ENCODE assay signal across 8 mouse cellular contexts in the genomic region with DNA sequence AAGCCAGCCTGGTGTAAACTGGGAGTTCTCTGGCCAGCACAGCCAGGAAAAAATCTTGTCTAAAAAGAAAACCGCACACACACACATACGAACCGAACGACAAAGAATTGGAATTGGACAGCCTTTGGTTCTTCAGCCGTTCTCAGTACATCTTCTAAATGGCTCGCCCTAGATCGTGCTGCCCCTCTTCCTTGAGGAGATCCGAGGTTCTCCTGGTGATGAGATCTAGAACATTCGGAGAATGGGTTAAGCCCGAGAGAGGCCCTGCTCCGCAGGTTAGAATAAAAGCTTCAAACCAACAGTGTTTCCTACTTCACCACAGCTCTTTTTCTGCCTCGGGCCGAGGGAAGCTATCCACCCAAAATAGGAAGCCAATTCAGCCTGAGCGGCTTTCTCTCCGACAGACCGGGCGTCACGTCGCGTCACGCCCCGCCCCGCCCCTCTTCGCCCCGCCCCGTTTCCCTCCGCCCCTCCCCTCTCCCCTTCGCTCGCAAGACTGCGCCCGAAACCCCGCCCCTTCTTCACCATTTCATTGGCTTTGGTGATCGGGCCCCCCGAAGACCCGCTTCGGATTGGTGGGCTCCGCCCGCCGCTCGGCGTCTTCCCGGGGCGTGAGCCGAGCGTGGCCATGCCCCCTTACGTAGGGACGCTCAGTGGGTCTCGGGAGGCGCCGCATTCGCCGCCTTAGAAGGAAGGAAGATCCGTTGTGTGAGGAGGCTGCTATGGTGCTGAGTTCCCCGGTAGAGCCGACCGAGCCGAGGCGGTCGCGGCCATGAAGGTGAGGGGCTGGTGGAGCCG. TPM values are rescaled to one million over a fixed set of nuclear protein-coding genes. Genes with fewer than 3 reads are reported as not detected.
A peak's percentile ranks its signal among the peaks of the same experiment; 100 is the strongest.
DNase-seq lines count a peak whose midpoint lies in the region; ATAC-seq and TF ChIP-seq lines count a peak whose summit lies in the region.

A gene (plus strand): TSS at position 528 of the 798 bp plus-strand sequence.

- no peaks in the 10 kb centered on the region for H3K9me3 ChIP-seq in ES-E14 (ENCODE audit: control insufficient read depth, insufficient read depth, low read depth, low read length)
- no peaks in the 10 kb centered on the region for H3K9me3 ChIP-seq in forebrain, embryonic 15.5 days

- H3K4me3 ChIP-seq in ES-E14 (ENCODE audit: insufficient read depth in 1 of 2, low read depth in 1 of 2, low read length in 2 of 2, poor library complexity in 1 of 2, severe bottlenecking in 1 of 2), result peak within 1 kb of the TSS; percentile 83 to 84
- peak within 1 kb of the TSS; percentile 99 for H3K4me3 ChIP-seq in forebrain, embryonic 15.5 days
- H3K4me3 ChIP-seq in lung, adult 2 months (replicated peaks; ENCODE audit: extremely low read depth, low read depth, low read length), result peak within 1 kb of the TSS; percentile 84

- H3K4me1 ChIP-seq in ES-E14 (ENCODE audit: control insufficient read depth in 2 of 2, insufficient read depth in 2 of 2, low read length in 2 of 2, poor library complexity in 1 of 2), result peaks cover 3 to 4% of the 10 kb centered on the region in 2 experiments; a peak in 2 of 4 replicates
- H3K4me1 ChIP-seq in forebrain, embryonic 15.5 days, result peaks cover 25% of the 10 kb centered on the region
- H3K4me1 ChIP-seq in lung, adult 2 months (ENCODE audit: control insufficient read depth, insufficient read depth, low read length), result peaks cover 8% of the 10 kb centered on the region; the same call in 1 of the 2 replicates

- TF ChIP-seq POLR2A in lung, adult 2 months (IDR thresholded peaks at IDR 0.05; ENCODE audit: borderline replicate concordance, extremely low read depth, low read depth, low read length), result peak; percentile 98

- H3K4me2 ChIP-seq in forebrain, embryonic 15.5 days (replicated peaks), result peak within 1 kb of the TSS; percentile 97

- 1% methylated on average over 59 of the region's 61 CpGs for WGBS in forebrain, embryonic 15.5 days
- WGBS in lung, adult 2 months, result under 1% methylated on average over 60 of the region's 61 CpGs

- intact Hi-C loops in heart, postnatal 25 days (cut with DNase I), result loop anchor here (2.0 kb wide), 1 partner anchor 27 kb away; no protein-coding TSS in a partner anchor

- H3K27ac ChIP-seq in ES-E14 (ENCODE audit: insufficient read depth, low read depth, low read length, poor library complexity, severe bottlenecking), result peak within 1 kb of the TSS; percentile 77
- peak within 1 kb of the TSS; percentile 95 for H3K27ac ChIP-seq in forebrain, embryonic 15.5 days (replicated peaks)

- H3K9ac ChIP-seq in ES-E14 (ENCODE audit: insufficient read depth, low read depth, low read length, poor library complexity, severe bottlenecking), result peak within 1 kb of the TSS; percentile 89
- peak within 1 kb of the TSS; percentile 98 for H3K9ac ChIP-seq in forebrain, embryonic 15.5 days (replicated peaks)

- no peak for TF ChIP-seq CTCF in lung, adult 2 months (IDR thresholded peaks at IDR 0.05; ENCODE audit: insufficient read depth, low read length)

- ATAC-seq in forebrain, embryonic 15.5 days (replicated peaks), result peak; percentile 100
- ATAC-seq in neutrophil, adult 5-6 weeks (ENCODE audit: extremely low read depth, insufficient number of reproducible peaks, low FRiP score, poor library complexity, severe bottlenecking), result peak; percentile 93

- H3K27me3 ChIP-seq in forebrain, embryonic 15.5 days, result no peaks in the 10 kb centered on the region

- no peaks in the 10 kb centered on the region for H3K36me3 ChIP-seq in ES-E14 (ENCODE audit: control insufficient read depth, insufficient read depth, low read length, poor library complexity, severe bottlenecking)
- H3K36me3 ChIP-seq in forebrain, embryonic 15.5 days, result no peaks in the 10 kb centered on the region

- in situ Hi-C loops in ES-E14 (cut with MboI; ENCODE audit: low sequenced_read_pairs in 2 of 2, unreplicated experiment in 2 of 2), result no loop called here

- DNase-seq in ES-E14 (ENCODE audit: low read depth, low spot score), result peak; percentile 97
- DNase-seq in cerebellum, adult 11-12 months, result peak; percentile 99
- peak; percentile 96 for DNase-seq in heart, postnatal 25 days (ENCODE audit: low spot score)
- peak; percentile 97 to 98 for DNase-seq in layer of hippocampus, adult 18-20 months (ENCODE audit: low spot score in 2 of 2)
- DNase-seq in lung, adult 2 months, result peak; percentile 90
- DNase-seq in thymus, adult 18-20 months, result peak; percentile 98 to 99

TF ChIP-seq in ES-E14, 5 proteins besides CTCF, POLR2A, EP300 and RAD21:
- TF ChIP-seq HCFC1 (IDR thresholded peaks at IDR 0.05; ENCODE audit: borderline replicate concordance, insufficient read depth, low read length) (no peak), MAFK (IDR thresholded peaks at IDR 0.05; ENCODE audit: insufficient read depth, low read depth, low read length) (no peak), ZNF384 (IDR thresholded peaks at IDR 0.05; ENCODE audit: low read depth, low read length) (no peak), ZC3H11A (IDR thresholded peaks at IDR 0.05; ENCODE audit: borderline replicate concordance, low read depth, low read length) (no peak), CHD2 (IDR thresholded peaks at IDR 0.05; ENCODE audit: low read depth, low read length) (no peak)
TF ChIP-seq in ES-E14: peak in this region for 0.

RNA-seq across cellular contexts. Expression of the gene that starts here (rescaled TPM):
- total RNA-seq in ES-E14 (2012; rRNA removed), result 22.0 and 26.1 TPM in 2 replicates
- 50.9 and 52.9 TPM in 2 replicates for polyA plus RNA-seq in forebrain, embryonic 15.5 days (2015; fragmentation: Nextera tagmentation; extraction: Ambion mirVana)
- total RNA-seq in heart, postnatal 25 days (2021), result 10 to 100 TPM; 24.0 to 28.2 TPM
- total RNA-seq in layer of hippocampus, adult 18-20 months (2021), result 10 to 100 TPM; 50.2 to 71.5 TPM
- polyA plus RNA-seq in lung, adult 2 months (2012; rRNA removed), result 7.8 and 9.6 TPM in 2 replicates
- 28.2 and 33.8 TPM in 2 replicates for total RNA-seq in neutrophil, adult 5-6 weeks (2017)

Comparison
In these comparisons a context has a peak if more than half of its experiments do, and no peak if none do; other contexts are left out.
1. Peak in every context shown above with its lines: DNase-seq, ATAC-seq, H3K4me3 ChIP-seq and H3K27ac ChIP-seq.